2 mouse cellular contexts compared by ENCODE assay signal in genomic region chr2:119174866-119175265, GRCm38 (mm10).
TF ChIP-seq lines count a peak whose summit lies in the region.

No protein-coding gene starts in this region.

TF ChIP-seq in CH12.LX, 34 proteins besides CTCF, POLR2A, EP300 and RAD21:
- TF ChIP-seq NELFE (IDR thresholded peaks at IDR 0.05; ENCODE audit: low read depth, low read length): no peak
- no peak for TF ChIP-seq JUN (IDR thresholded peaks at IDR 0.05; ENCODE audit: insufficient read depth, low read depth, low read length)
- TF ChIP-seq JUND (conservative IDR thresholded peaks at IDR 0.05; ENCODE audit: low read depth, low read length): no peak
- TF ChIP-seq KAT2A (IDR thresholded peaks at IDR 0.05; ENCODE audit: insufficient replicate concordance, low read length): no peak
- TF ChIP-seq POLR2AphosphoS2 (IDR thresholded peaks at IDR 0.05; ENCODE audit: low read depth, low read length): no peak
- TF ChIP-seq RCOR1 (conservative IDR thresholded peaks at IDR 0.05; ENCODE audit: low read depth, low read length): no peak
- no peak; the same call in 1 of the 2 replicates for TF ChIP-seq SIN3A (IDR thresholded peaks at IDR 0.05; ENCODE audit: low read length)
- TF ChIP-seq TBP (conservative IDR thresholded peaks at IDR 0.05; ENCODE audit: low read depth, low read length): no peak
- no peak for TF ChIP-seq MYC (IDR thresholded peaks at IDR 0.05; ENCODE audit: low read depth, low read length)
- TF ChIP-seq USF2 (conservative IDR thresholded peaks at IDR 0.05; ENCODE audit: low read depth, low read length): no peak
- TF ChIP-seq ETS1 (conservative IDR thresholded peaks at IDR 0.05; ENCODE audit: low read depth, low read length): no peak

TF ChIP-seq in myocyte, 11 proteins besides CTCF, POLR2A, EP300 and RAD21:
- TF ChIP-seq SRF (IDR thresholded peaks at IDR 0.05; ENCODE audit: control insufficient read depth, insufficient read length, low read depth): no peak
- no peak for TF ChIP-seq USF1 (IDR thresholded peaks at IDR 0.05; ENCODE audit: low read depth)
